Mouse (Mus musculus) C2C12 (cell line): ENCODE data around the gene Gm10053.

Experiments
- CEBPB ChIP-seq: IDR thresholded peaks from one replicate; pipeline ENCODE4 v1.6.1; 2011; ENCODE audit warnings: low read depth, mild to moderate bottlenecking, control low read depth, moderate library complexity
- CTCF ChIP-seq: IDR thresholded peaks from one replicate; pipeline ENCODE4 v1.5.1; 2011; ENCODE audit not compliant: control insufficient read depth, insufficient read depth, insufficient read length
- MAX ChIP-seq: IDR thresholded peaks from one replicate; pipeline ENCODE4 v1.6.1; 2011; ENCODE audit warnings: mild to moderate bottlenecking, control low read depth
- MYOD1 ChIP-seq: IDR thresholded peaks from one replicate; pipeline ENCODE4 v1.6.1; 2011; ENCODE audit warnings: low read depth; ENCODE audit not compliant: control insufficient read depth, insufficient read length
- MYOG ChIP-seq: IDR thresholded peaks from one replicate; pipeline ENCODE4 v1.6.1; 2011; ENCODE audit not compliant: control insufficient read depth, insufficient read length; ENCODE audit errors: extremely low read depth
- USF1 ChIP-seq: IDR thresholded peaks from one replicate; pipeline ENCODE4 v1.6.1; 2011; ENCODE audit warnings: low read depth, mild to moderate bottlenecking, control low read depth, moderate library complexity

- TF ChIP-seq CTCF = peak; percentile 43
- TF ChIP-seq MYOD1 = no peak
- no peak for TF ChIP-seq CEBPB
- TF ChIP-seq MAX = no peak
- no peak for TF ChIP-seq MYOG
- TF ChIP-seq USF1 = no peak
These were observed 10.0 kb downstream of the Gm10053 start for GRCm38 (mm10) chr19:24885504-24885903.
